Mouse (Mus musculus): ENCODE measurements around the gene Ctsc. TPM values are rescaled to one million over a fixed set of nuclear protein-coding genes. Genes with fewer than 3 reads are reported as not detected.
A peak's percentile ranks its signal among the peaks of the same experiment; 100 is the strongest.

Ctsc gene
- polyA plus RNA-seq, 1 experiment: 6.5 TPM

- no peak for DNase-seq (ENCODE audit: low read depth)
- no peak for TF ChIP-seq POLR2A (IDR thresholded peaks at IDR 0.05; ENCODE audit: borderline replicate concordance, extremely low read depth, insufficient read depth, insufficient read length, poor library complexity, severe bottlenecking)
- no peak for TF ChIP-seq CTCF (IDR thresholded peaks at IDR 0.05; ENCODE audit: borderline replicate concordance, extremely low read depth, insufficient read depth, insufficient read length)
Measured at GRCm38 (mm10) chr7:88346035-88346434, 68.2 kb downstream of the Ctsc start.

DNA sequence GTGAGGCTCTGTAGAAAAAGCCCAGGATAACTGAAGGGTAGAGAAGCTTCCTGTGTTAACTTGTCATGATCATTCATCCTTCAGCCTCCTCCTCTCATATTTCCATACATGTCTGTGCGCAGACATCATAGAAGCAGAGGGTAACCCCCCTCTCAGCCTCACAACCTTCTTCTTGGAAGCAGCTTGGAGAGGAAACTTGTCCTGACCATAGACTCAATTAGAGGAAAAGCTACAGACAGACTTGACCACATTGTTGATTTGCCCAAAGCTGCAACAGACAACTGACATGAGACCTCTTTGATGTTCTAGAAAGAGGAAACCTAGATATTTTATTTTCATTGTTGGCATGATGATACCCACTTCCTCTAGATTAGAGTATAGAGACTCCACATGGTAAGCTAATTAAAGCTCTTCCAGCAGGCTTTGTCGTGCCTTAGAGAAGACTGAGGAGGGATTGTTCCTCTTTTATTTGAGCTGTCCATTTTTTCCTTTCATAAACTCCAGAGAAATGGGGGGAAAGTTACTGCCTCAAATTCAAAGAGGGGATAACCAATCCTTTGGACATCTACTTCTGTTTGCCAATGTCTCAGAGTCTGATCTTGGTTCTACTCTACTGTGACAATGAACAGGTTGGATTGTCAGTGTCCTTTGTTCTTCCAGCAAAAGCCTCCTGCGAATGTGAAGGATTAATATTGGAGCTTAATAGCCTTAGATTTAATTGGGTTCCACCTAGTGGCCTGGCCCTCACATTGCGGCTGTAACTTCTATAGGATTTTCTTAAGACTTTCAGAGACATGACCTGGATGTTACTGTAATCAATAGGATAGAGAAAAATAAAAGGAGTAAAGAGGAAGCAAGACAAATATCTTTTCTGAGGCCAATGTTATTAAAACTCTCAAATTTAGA, 79.2 kb downstream of the Ctsc start:
- peak; percentile 63 for DNase-seq (ENCODE audit: low read depth)
- TF ChIP-seq CTCF (IDR thresholded peaks at IDR 0.05; ENCODE audit: borderline replicate concordance, extremely low read depth, insufficient read depth, insufficient read length): peak; percentile 32; the same call in 1 of the 2 replicates
- no peak for TF ChIP-seq POLR2A (IDR thresholded peaks at IDR 0.05; ENCODE audit: borderline replicate concordance, extremely low read depth, insufficient read depth, insufficient read length, poor library complexity, severe bottlenecking)

GRCm38 (mm10) chr7:88358042-88358878, 80.4 kb downstream of the Ctsc start:
- DNase-seq (ENCODE audit: low read depth): peak; percentile 67

More at GRCm38 (mm10) chr7:88358042-88358878, 80.4 kb downstream of the Ctsc start:
- TF ChIP-seq CTCF (IDR thresholded peaks at IDR 0.05; ENCODE audit: borderline replicate concordance, extremely low read depth, insufficient read depth, insufficient read length) (no peak), POLR2A (IDR thresholded peaks at IDR 0.05; ENCODE audit: borderline replicate concordance, extremely low read depth, insufficient read depth, insufficient read length, poor library complexity, severe bottlenecking) (no peak)

Other genes with a start within 250 kb of the Ctsc start
- gene Rab38, start 152.2 kb downstream of the Ctsc start, polyA plus RNA-seq (2012; rRNA removed): 1.4 and 1.8 TPM in 2 replicates